Mouse (Mus musculus) stomach, postnatal 0 days (tissue): ENCODE measurements at regions not wholly inside any gene's neighbourhood (a gene's known extent, or its start where the extent isn't known, plus 50 kb on each side); places are given as distances from the start of the nearest gene placed in this dataset.

ENCODE experiments used
- CTCF ChIP-seq: IDR thresholded peaks from 2 replicates; pipeline ENCODE4 v1.5.1; 2016; ENCODE audit warnings: antibody characterized with exemption, low read depth, mild to moderate bottlenecking, moderate library complexity
- EP300 ChIP-seq: optimal IDR thresholded peaks from 2 replicates; pipeline ENCODE3; 2016; ENCODE audit warnings: antibody characterized with exemption

DNA sequence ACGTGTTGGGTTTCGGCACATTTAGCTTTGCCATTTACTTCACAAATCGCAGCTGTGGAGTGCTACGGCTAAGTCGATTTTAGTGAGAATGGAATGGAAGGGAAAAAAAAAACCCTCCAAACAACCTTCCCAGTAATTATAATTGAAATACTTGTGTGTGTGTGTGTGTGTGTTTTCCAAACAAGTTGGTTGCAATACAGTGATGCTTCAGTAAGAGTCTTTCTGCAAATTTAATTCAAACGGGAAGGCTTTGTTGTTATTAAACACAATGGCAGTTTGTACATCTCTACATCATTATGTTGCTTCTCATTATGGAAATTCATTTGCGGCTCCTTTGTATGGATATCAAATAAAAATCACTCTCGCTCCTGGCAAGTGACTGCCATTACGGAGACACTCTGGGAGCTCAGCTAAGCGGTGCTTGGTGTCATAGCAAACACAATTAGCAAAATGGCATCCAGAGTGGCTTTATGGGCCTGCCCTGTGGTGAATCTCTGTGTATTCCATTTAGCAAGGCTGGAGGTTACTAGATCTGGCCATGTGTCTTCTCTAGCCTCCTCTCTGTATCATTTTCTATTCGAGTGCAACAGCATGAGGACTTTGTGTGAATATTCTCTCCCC, 165.4 kb upstream of the Kif2a start:
- no peak for TF ChIP-seq CTCF
- TF ChIP-seq EP300 = no peak
